13 mouse cellular contexts compared by ENCODE assay signal in genomic region chr11:68854621-68855020, GRCm38 (mm10). TPM values are rescaled to one million over a fixed set of nuclear protein-coding genes. Genes with fewer than 3 reads are reported as not detected.
DNase-seq lines count a peak whose midpoint lies in the region; ATAC-seq and TF ChIP-seq lines count a peak whose summit lies in the region.
"Had no signal": no experiment of that assay in that cellular context is flagged by ENCODE, and none has a peak within 500 bp of the region (broad histone marks: within the 10 kb centered on the region; RNA-seq: fewer than 3 reads in every experiment).

No protein-coding gene starts in this region.

- no peak overlapping the region for H3K9ac ChIP-seq in heart, embryonic 15.5 days
- H3K9ac ChIP-seq in limb, embryonic 12.5 days (replicated peaks) = no peak overlapping the region
- H3K9ac ChIP-seq in liver, embryonic 11.5 days (ENCODE audit: low read depth, low read length) = no peak overlapping the region
- H3K9ac ChIP-seq in liver, postnatal 0 days (replicated peaks) = no peak overlapping the region
- H3K9ac ChIP-seq: forebrain, embryonic 13.5 days had no signal

- no peak overlapping the region for H3K4me3 ChIP-seq in heart, embryonic 15.5 days
- no peak overlapping the region for H3K4me3 ChIP-seq in limb, embryonic 12.5 days (replicated peaks)
- H3K4me3 ChIP-seq in limb, embryonic 10.5 days = no peak overlapping the region
- H3K4me3 ChIP-seq in liver, embryonic 11.5 days (ENCODE audit: low read depth, low read length) = no peak overlapping the region
- no peak overlapping the region for H3K4me3 ChIP-seq in liver, postnatal 0 days (ENCODE audit: low read depth, low read length)
- H3K4me3 ChIP-seq: forebrain, embryonic 13.5 days had no signal

- 82% methylated on average over 3 of the region's 3 CpGs for WGBS in heart, embryonic 15.5 days
- 94% methylated on average over 3 of the region's 3 CpGs for WGBS in limb, embryonic 12.5 days
- WGBS in limb, embryonic 10.5 days = 93% methylated on average over 3 of the region's 3 CpGs
- whole genome bisulfite sequencing in liver, embryonic 11.5 days = 85% methylated on average over 3 of the region's 3 CpGs
- WGBS in liver, postnatal 0 days (ENCODE audit: insufficient replicate concordance) = 76% methylated on average over 3 of the region's 3 CpGs

- no peak for DNase-seq in heart, postnatal 4 days
- DNase-seq in limb, embryonic 10.5 days (ENCODE audit: low spot score) = no peak
- no peak for DNase-seq in liver, embryonic 11.5 days (ENCODE audit: low spot score)
- no peak for DNase-seq in liver, postnatal 0 days
- DNase-seq in layer of hippocampus, postnatal 36 days = no peak
- DNase-seq: cerebellum, postnatal 36 days; thymus, postnatal 25 days had no signal

- TF ChIP-seq EP300 in liver, postnatal 0 days (IDR thresholded peaks at IDR 0.05; ENCODE audit: low read depth) = no peak

- no peak for TF ChIP-seq CTCF in liver, postnatal 0 days (IDR thresholded peaks at IDR 0.05; ENCODE audit: low read depth)

- peak overlapping the region; percentile 99; the same call in 1 of the 2 replicates for H3K27ac ChIP-seq in heart, embryonic 15.5 days
- H3K27ac ChIP-seq in limb, embryonic 12.5 days = no peak overlapping the region
- H3K27ac ChIP-seq in limb, embryonic 10.5 days = no peak overlapping the region
- H3K27ac ChIP-seq in liver, embryonic 11.5 days (ENCODE audit: low read depth, low read length) = peak overlapping the region; percentile 98; the same call in 1 of the 2 replicates
- peak overlapping the region; percentile 99 for H3K27ac ChIP-seq in liver, postnatal 0 days (ENCODE audit: low read depth)
- H3K27ac ChIP-seq: forebrain, embryonic 13.5 days had no signal

- no peaks in the 10 kb centered on the region for H3K27me3 ChIP-seq in heart, embryonic 15.5 days
- H3K27me3 ChIP-seq in limb, embryonic 12.5 days = 0 out of 2 replicates have a peak, but pooled peaks cover 9% of the 10 kb centered on the region
- H3K27me3 ChIP-seq in limb, embryonic 10.5 days (ENCODE audit: low read depth, poor library complexity, severe bottlenecking) = no peaks in the 10 kb centered on the region
- no peaks in the 10 kb centered on the region for H3K27me3 ChIP-seq in liver, embryonic 11.5 days (replicated peaks; ENCODE audit: control insufficient read depth, insufficient read depth, low read length)
- no peaks in the 10 kb centered on the region for H3K27me3 ChIP-seq in liver, postnatal 0 days (ENCODE audit: insufficient read depth, low read length)

- no peaks in the 10 kb centered on the region for H3K9me3 ChIP-seq in heart, embryonic 15.5 days (replicated peaks)
- H3K9me3 ChIP-seq in limb, embryonic 12.5 days = no peaks in the 10 kb centered on the region
- no peaks in the 10 kb centered on the region for H3K9me3 ChIP-seq in limb, embryonic 10.5 days (replicated peaks)
- H3K9me3 ChIP-seq in liver, embryonic 11.5 days (ENCODE audit: control insufficient read depth, low read length) = no peaks in the 10 kb centered on the region
- no peaks in the 10 kb centered on the region for H3K9me3 ChIP-seq in liver, postnatal 0 days (ENCODE audit: low read length)
- H3K9me3 ChIP-seq: forebrain, embryonic 13.5 days had no signal

- H3K4me2 ChIP-seq in heart, embryonic 15.5 days = no peak overlapping the region
- 0 out of 2 replicates have a peak overlapping the region, but pooled peaks have one; percentile 65 for H3K4me2 ChIP-seq in limb, embryonic 12.5 days
- no peak overlapping the region; the same call in 1 of the 2 replicates for H3K4me2 ChIP-seq in liver, embryonic 11.5 days
- H3K4me2 ChIP-seq in liver, postnatal 0 days (ENCODE audit: low read depth, low read length) = no peak overlapping the region
- H3K4me2 ChIP-seq: midbrain, embryonic 11.5 days had no signal

- no peaks in the 10 kb centered on the region for H3K36me3 ChIP-seq in heart, embryonic 15.5 days
- H3K36me3 ChIP-seq in limb, embryonic 12.5 days = no peaks in the 10 kb centered on the region
- no peaks in the 10 kb centered on the region for H3K36me3 ChIP-seq in limb, embryonic 10.5 days
- H3K36me3 ChIP-seq in liver, embryonic 11.5 days (ENCODE audit: control insufficient read depth, insufficient read depth, low read length) = no peaks in the 10 kb centered on the region
- no peaks in the 10 kb centered on the region for H3K36me3 ChIP-seq in liver, postnatal 0 days (replicated peaks; ENCODE audit: insufficient read depth, low read length)

- ATAC-seq in heart, embryonic 15.5 days (replicated peaks; ENCODE audit: insufficient number of reproducible peaks, insufficient read depth, low FRiP score, low read depth) = no peak
- ATAC-seq in limb, embryonic 12.5 days (ENCODE audit: insufficient number of reproducible peaks, insufficient read depth, low FRiP score, low TSS enrichment, low read depth) = no peak
- no peak for ATAC-seq in liver, embryonic 11.5 days (replicated peaks; ENCODE audit: low FRiP score)
- ATAC-seq in liver, postnatal 0 days = no peak
- ATAC-seq: CD4-positive, CD25-positive, alpha-beta regulatory T cell, adult 4 months; forebrain, embryonic 13.5 days had no signal

- H3K4me1 ChIP-seq in heart, embryonic 15.5 days (replicated peaks) = peaks cover 24% of the 10 kb centered on the region
- H3K4me1 ChIP-seq in limb, embryonic 12.5 days (replicated peaks) = peaks cover 23% of the 10 kb centered on the region
- peaks cover 24% of the 10 kb centered on the region for H3K4me1 ChIP-seq in limb, embryonic 10.5 days
- peaks cover 40% of the 10 kb centered on the region for H3K4me1 ChIP-seq in liver, embryonic 11.5 days (replicated peaks; ENCODE audit: control insufficient read depth, insufficient read depth, low read length)
- H3K4me1 ChIP-seq in liver, postnatal 0 days (ENCODE audit: insufficient read depth) = peaks cover 33% of the 10 kb centered on the region

RNA-seq across cellular contexts. Expression of gene Ndel1, which starts 17.0 kb away (rescaled TPM):
- polyA plus RNA-seq in heart, embryonic 15.5 days (2015; fragmentation: Nextera tagmentation; extraction: Ambion mirVana) = 65.5 and 69.3 TPM in 2 replicates
- 10 to 100 TPM; 57.9 to 66.3 TPM for total RNA-seq in heart, postnatal 4 days (2021)
- 69.5 and 74.7 TPM in 2 replicates for polyA plus RNA-seq in limb, embryonic 12.5 days (2016; fragmentation: Nextera tagmentation; extraction: Ambion mirVana)
- 52.6 and 61.8 TPM in 2 replicates for polyA plus RNA-seq in limb, embryonic 10.5 days (2016; fragmentation: Nextera tagmentation; extraction: Ambion mirVana)
- polyA plus RNA-seq in liver, embryonic 11.5 days (2014; fragmentation: Nextera tagmentation; extraction: Ambion mirVana) = 47.8 and 53.9 TPM in 2 replicates
- polyA plus RNA-seq in liver, postnatal 0 days (2015; fragmentation: Nextera tagmentation; extraction: Ambion mirVana) = 32.8 and 33.8 TPM in 2 replicates
- 10 to 100 TPM; 90.5 to 93.2 TPM for total RNA-seq in layer of hippocampus, postnatal 36 days (2021)

RNA-seq across cellular contexts. Expression of gene Rnf222, which starts 33.7 kb away (rescaled TPM):
- polyA plus RNA-seq in heart, embryonic 15.5 days (2015; fragmentation: Nextera tagmentation; extraction: Ambion mirVana) = 0.05 and 0.19 TPM in 2 replicates
- under 1 TPM; 0.21 to 0.32 TPM for total RNA-seq in heart, postnatal 4 days (2021)
- 0.05 TPM in 1 of 2 replicates, not detected in the other for polyA plus RNA-seq in limb, embryonic 12.5 days (2016; fragmentation: Nextera tagmentation; extraction: Ambion mirVana)
- polyA plus RNA-seq in limb, embryonic 10.5 days (2016; fragmentation: Nextera tagmentation; extraction: Ambion mirVana) = 0.04 and 0.09 TPM in 2 replicates
- 0.10 and 0.16 TPM in 2 replicates for polyA plus RNA-seq in liver, embryonic 11.5 days (2014; fragmentation: Nextera tagmentation; extraction: Ambion mirVana)
- polyA plus RNA-seq in liver, postnatal 0 days (2015; fragmentation: Nextera tagmentation; extraction: Ambion mirVana) = 0.02 and 0.07 TPM in 2 replicates
- total RNA-seq in layer of hippocampus, postnatal 36 days (2021) = not detected
- total RNA-seq: left cerebral cortex, postnatal 14 days had no signal
- polyA plus RNA-seq: CD4-positive, CD25-positive, alpha-beta regulatory T cell, adult 4 months had no signal

RNA-seq across cellular contexts. Expression of gene Rpl26, which starts 46.8 kb away (rescaled TPM):
- polyA plus RNA-seq in heart, embryonic 15.5 days (2015; fragmentation: Nextera tagmentation; extraction: Ambion mirVana) = 507 and 557 TPM in 2 replicates
- 100 to 1,000 TPM; 896 to 908 TPM for total RNA-seq in heart, postnatal 4 days (2021)
- polyA plus RNA-seq in limb, embryonic 12.5 days (2016; fragmentation: Nextera tagmentation; extraction: Ambion mirVana) = 1,086 and 1,101 TPM in 2 replicates
- polyA plus RNA-seq in limb, embryonic 10.5 days (2016; fragmentation: Nextera tagmentation; extraction: Ambion mirVana) = 1,058 and 1,266 TPM in 2 replicates
- polyA plus RNA-seq in liver, embryonic 11.5 days (2014; fragmentation: Nextera tagmentation; extraction: Ambion mirVana) = 1,252 and 1,388 TPM in 2 replicates
- polyA plus RNA-seq in liver, postnatal 0 days (2015; fragmentation: Nextera tagmentation; extraction: Ambion mirVana) = 531 and 540 TPM in 2 replicates
- total RNA-seq in layer of hippocampus, postnatal 36 days (2021) = 100 to 1,000 TPM; 738 to 741 TPM

Comparison
In these comparisons a context has a peak if more than half of its experiments do, and no peak if none do; other contexts are left out.
1. H3K27ac ChIP-seq: peak in heart, embryonic 15.5 days (single experiment), liver, embryonic 11.5 days (single experiment) and liver, postnatal 0 days (single experiment); none in limb, embryonic 12.5 days (single experiment) and limb, embryonic 10.5 days (single experiment).